Mouse (Mus musculus): ENCODE measurements at regions not wholly inside any gene's neighbourhood (a gene's known extent, or its start where the extent isn't known, plus 50 kb on each side); places are given as distances from the start of the nearest gene placed in this dataset.

- WGBS, result 79% methylated on average over 1 of the region's 1 CpGs
- H3K4me3 ChIP-seq, result no peak overlapping the region
- H3K4me1 ChIP-seq, result no peaks in the 10 kb centered on the region
- DNase-seq (ENCODE audit: low spot score), result no peak
- no peaks in the 10 kb centered on the region for H3K36me3 ChIP-seq
- H3K9me3 ChIP-seq (replicated peaks), result no peaks in the 10 kb centered on the region
- no peak overlapping the region for H3K27ac ChIP-seq (replicated peaks)
- H3K27me3 ChIP-seq (ENCODE audit: low read depth, poor library complexity, severe bottlenecking), result no peaks in the 10 kb centered on the region
These were observed 861.5 kb upstream of the Cited2 start for GRCm38 (mm10) chr10:16861534-16861933.

GRCm38 (mm10) chr10:16866914-16867313, 856.1 kb upstream of the Cited2 start:
- H3K4me1 ChIP-seq, result no peaks in the 10 kb centered on the region
- H3K9me3 ChIP-seq (replicated peaks), result no peaks in the 10 kb centered on the region
- no peaks in the 10 kb centered on the region for H3K27me3 ChIP-seq (ENCODE audit: low read depth, poor library complexity, severe bottlenecking)
- no peak for DNase-seq (ENCODE audit: low spot score)
- H3K4me3 ChIP-seq, result no peak overlapping the region
- 80% methylated on average over 2 of the region's 2 CpGs for WGBS
- no peak overlapping the region for H3K27ac ChIP-seq (replicated peaks)
- no peaks in the 10 kb centered on the region for H3K36me3 ChIP-seq

- Histone ChIP-seq H3K27me3 (ENCODE audit: low read depth, poor library complexity, severe bottlenecking) (no peaks in the 10 kb centered on the region), H3K27ac (replicated peaks) (no peak overlapping the region), H3K36me3 (no peaks in the 10 kb centered on the region), H3K9me3 (replicated peaks) (no peaks in the 10 kb centered on the region), H3K4me3 (no peak overlapping the region), H3K4me1 (no peaks in the 10 kb centered on the region)
- 67% methylated on average over 3 of the region's 3 CpGs for WGBS
- DNase-seq (ENCODE audit: low spot score), result no peak
These were observed 848.9 kb upstream of the Cited2 start for GRCm38 (mm10) chr10:16874131-16874530.

- DNase-seq (ENCODE audit: low spot score), result no peak
- H3K27me3 ChIP-seq (ENCODE audit: low read depth, poor library complexity, severe bottlenecking), result no peaks in the 10 kb centered on the region
These were observed 844.8 kb upstream of the Cited2 start for GRCm38 (mm10) chr10:16878197-16878596.

GRCm38 (mm10) chr10:16893316-16893715, 829.7 kb upstream of the Cited2 start:
- H3K4me1 ChIP-seq, result no peaks in the 10 kb centered on the region
- H3K27ac ChIP-seq (replicated peaks), result no peak overlapping the region
- H3K4me3 ChIP-seq, result no peak overlapping the region
- no peaks in the 10 kb centered on the region for H3K36me3 ChIP-seq
- H3K9me3 ChIP-seq (replicated peaks), result no peaks in the 10 kb centered on the region
- no peak for DNase-seq (ENCODE audit: low spot score)
- H3K27me3 ChIP-seq (ENCODE audit: low read depth, poor library complexity, severe bottlenecking), result no peaks in the 10 kb centered on the region

More at GRCm38 (mm10) chr10:16878197-16878596, 844.8 kb upstream of the Cited2 start:
- Histone ChIP-seq H3K27ac (replicated peaks) (no peak overlapping the region), H3K9me3 (replicated peaks) (no peaks in the 10 kb centered on the region), H3K4me3 (no peak overlapping the region), H3K36me3 (no peaks in the 10 kb centered on the region), H3K4me1 (no peaks in the 10 kb centered on the region)

GRCm38 (mm10) chr10:16895332-16895731, 827.7 kb upstream of the Cited2 start:
- no peak overlapping the region for H3K4me3 ChIP-seq
- H3K27me3 ChIP-seq (ENCODE audit: low read depth, poor library complexity, severe bottlenecking), result no peaks in the 10 kb centered on the region
- H3K27ac ChIP-seq (replicated peaks), result no peak overlapping the region
- no peaks in the 10 kb centered on the region for H3K36me3 ChIP-seq
- no peak for DNase-seq (ENCODE audit: low spot score)
- H3K9me3 ChIP-seq (replicated peaks), result no peaks in the 10 kb centered on the region
- no peaks in the 10 kb centered on the region for H3K4me1 ChIP-seq

- no peaks in the 10 kb centered on the region for H3K4me1 ChIP-seq
These were observed 800.1 kb upstream of the Cited2 start for GRCm38 (mm10) chr10:16922888-16923287.

GRCm38 (mm10) chr10:16923851-16924250, 799.2 kb upstream of the Cited2 start:
- Histone ChIP-seq H3K4me1 (no peaks in the 10 kb centered on the region), H3K36me3 (no peaks in the 10 kb centered on the region), H3K4me3 (no peak overlapping the region), H3K27ac (replicated peaks) (no peak overlapping the region), H3K9me3 (replicated peaks) (no peaks in the 10 kb centered on the region), H3K27me3 (ENCODE audit: low read depth, poor library complexity, severe bottlenecking) (no peaks in the 10 kb centered on the region)
- no peak for DNase-seq (ENCODE audit: low spot score)
- 85% methylated on average over 6 of the region's 6 CpGs for WGBS

More at GRCm38 (mm10) chr10:16922888-16923287, 800.1 kb upstream of the Cited2 start:
- no peak for DNase-seq (ENCODE audit: low spot score)
- no peaks in the 10 kb centered on the region for H3K9me3 ChIP-seq (replicated peaks)
- H3K36me3 ChIP-seq, result no peaks in the 10 kb centered on the region
- H3K4me3 ChIP-seq, result no peak overlapping the region
- H3K27me3 ChIP-seq (ENCODE audit: low read depth, poor library complexity, severe bottlenecking), result no peaks in the 10 kb centered on the region
- WGBS, result 95% methylated on average over 2 of the region's 2 CpGs
- no peak overlapping the region for H3K27ac ChIP-seq (replicated peaks)

GRCm38 (mm10) chr10:16937705-16938104, 785.3 kb upstream of the Cited2 start:
- H3K4me3 ChIP-seq, result no peak overlapping the region

GRCm38 (mm10) chr10:16951636-16952035, 771.4 kb upstream of the Cited2 start:
- H3K27ac ChIP-seq (replicated peaks), result no peak overlapping the region
- no peaks in the 10 kb centered on the region; the same call in 1 of the 2 replicates for H3K4me1 ChIP-seq
- no peaks in the 10 kb centered on the region for H3K36me3 ChIP-seq
- no peak overlapping the region for H3K4me3 ChIP-seq
- WGBS, result 66% methylated on average over 1 of the region's 1 CpGs
- DNase-seq (ENCODE audit: low spot score), result no peak
- no peaks in the 10 kb centered on the region for H3K9me3 ChIP-seq (replicated peaks)
- H3K27me3 ChIP-seq (ENCODE audit: low read depth, poor library complexity, severe bottlenecking), result no peaks in the 10 kb centered on the region

More at GRCm38 (mm10) chr10:16937705-16938104, 785.3 kb upstream of the Cited2 start:
- no peak for DNase-seq (ENCODE audit: low spot score)
- Histone ChIP-seq H3K27ac (replicated peaks) (no peak overlapping the region), H3K4me1 (no peaks in the 10 kb centered on the region), H3K36me3 (no peaks in the 10 kb centered on the region), H3K27me3 (ENCODE audit: low read depth, poor library complexity, severe bottlenecking) (no peaks in the 10 kb centered on the region), H3K9me3 (replicated peaks) (peaks cover 11% of the 10 kb centered on the region)
- 94% methylated on average over 4 of the region's 4 CpGs for WGBS

GRCm38 (mm10) chr10:16960971-16961370, 762.0 kb upstream of the Cited2 start:
- 88% methylated on average over 3 of the region's 3 CpGs for WGBS
- no peak for DNase-seq (ENCODE audit: low spot score)

GRCm38 (mm10) chr10:16962463-16962862, 760.6 kb upstream of the Cited2 start:
- Histone ChIP-seq H3K27ac (replicated peaks) (no peak overlapping the region), H3K36me3 (no peaks in the 10 kb centered on the region), H3K9me3 (replicated peaks) (no peaks in the 10 kb centered on the region), H3K27me3 (ENCODE audit: low read depth, poor library complexity, severe bottlenecking) (no peaks in the 10 kb centered on the region), H3K4me1 (no peaks in the 10 kb centered on the region), H3K4me3 (no peak overlapping the region)
- DNase-seq (ENCODE audit: low spot score), result no peak
- 72% methylated on average over 2 of the region's 2 CpGs for WGBS

More at GRCm38 (mm10) chr10:16960971-16961370, 762.0 kb upstream of the Cited2 start:
- no peak overlapping the region for H3K27ac ChIP-seq (replicated peaks)
- H3K9me3 ChIP-seq (replicated peaks), result no peaks in the 10 kb centered on the region
- H3K27me3 ChIP-seq (ENCODE audit: low read depth, poor library complexity, severe bottlenecking), result no peaks in the 10 kb centered on the region
- H3K36me3 ChIP-seq, result no peaks in the 10 kb centered on the region
- H3K4me1 ChIP-seq, result no peaks in the 10 kb centered on the region
- no peak overlapping the region for H3K4me3 ChIP-seq

GRCm38 (mm10) chr10:16978770-16979169, 744.2 kb upstream of the Cited2 start:
- WGBS, result 90% methylated on average over 5 of the region's 5 CpGs

GRCm38 (mm10) chr10:16990227-16990626, 732.8 kb upstream of the Cited2 start:
- Histone ChIP-seq H3K27me3 (ENCODE audit: low read depth, poor library complexity, severe bottlenecking) (no peaks in the 10 kb centered on the region), H3K4me1 (no peaks in the 10 kb centered on the region)
- 74% methylated on average over 1 of the region's 1 CpGs for WGBS

More at GRCm38 (mm10) chr10:16978770-16979169, 744.2 kb upstream of the Cited2 start:
- Histone ChIP-seq H3K27ac (replicated peaks) (no peak overlapping the region), H3K4me1 (no peaks in the 10 kb centered on the region), H3K4me3 (no peak overlapping the region), H3K36me3 (no peaks in the 10 kb centered on the region), H3K27me3 (ENCODE audit: low read depth, poor library complexity, severe bottlenecking) (no peaks in the 10 kb centered on the region), H3K9me3 (replicated peaks) (no peaks in the 10 kb centered on the region)
- DNase-seq (ENCODE audit: low spot score), result no peak

More at GRCm38 (mm10) chr10:16990227-16990626, 732.8 kb upstream of the Cited2 start:
- no peak overlapping the region for H3K4me3 ChIP-seq
- H3K9me3 ChIP-seq (replicated peaks), result no peaks in the 10 kb centered on the region
- no peaks in the 10 kb centered on the region for H3K36me3 ChIP-seq
- H3K27ac ChIP-seq (replicated peaks), result no peak overlapping the region
- DNase-seq (ENCODE audit: low spot score), result no peak
